Mouse (Mus musculus): ENCODE results near the gene Clcn7. TPM values are rescaled to one million over a fixed set of nuclear protein-coding genes. Genes with fewer than 3 reads are reported as not detected.
A peak's percentile ranks its signal among the peaks of the same experiment; 100 is the strongest.

Gene Clcn7
- polyA plus RNA-seq, 1 experiment from 2014 or later: 27.8 TPM

GRCm38 (mm10) chr17:25130060-25130459 is 3.1 kb upstream of the Clcn7 start:
- no peak overlapping the region for H3K9ac ChIP-seq
- 83% methylated on average over 1 of the region's 1 CpGs for WGBS
- no peaks in the 10 kb centered on the region for H3K27me3 ChIP-seq
- peaks cover 9% of the 10 kb centered on the region for H3K4me1 ChIP-seq
- ATAC-seq (ENCODE audit: insufficient number of reproducible peaks, insufficient read depth, low FRiP score, low TSS enrichment, low read depth): no peak
- no peak overlapping the region for H3K27ac ChIP-seq
- H3K4me3 ChIP-seq: no peak overlapping the region
- H3K4me2 ChIP-seq: no peak overlapping the region
- H3K9me3 ChIP-seq: no peaks in the 10 kb centered on the region
- H3K36me3 ChIP-seq: no peaks in the 10 kb centered on the region

GRCm38 (mm10) chr17:25135622-25136021 is 2.4 kb downstream of the Clcn7 start:
- no peak for ATAC-seq (ENCODE audit: insufficient number of reproducible peaks, insufficient read depth, low FRiP score, low TSS enrichment, low read depth)
- Histone ChIP-seq H3K27ac (no peak overlapping the region), H3K4me2 (no peak overlapping the region), H3K4me3 (no peak overlapping the region), H3K9ac (no peak overlapping the region), H3K9me3 (no peaks in the 10 kb centered on the region), H3K36me3 (peaks cover 15% of the 10 kb centered on the region; the same call in 1 of the 2 replicates), H3K27me3 (no peaks in the 10 kb centered on the region), H3K4me1 (peaks cover 9% of the 10 kb centered on the region)
- WGBS: 89% methylated on average over 6 of the region's 6 CpGs

GRCm38 (mm10) chr17:25138803-25139202 is 5.6 kb downstream of the Clcn7 start:
- Histone ChIP-seq H3K4me1 (peaks cover 8% of the 10 kb centered on the region), H3K4me3 (no peak overlapping the region), H3K27me3 (no peaks in the 10 kb centered on the region), H3K4me2 (no peak overlapping the region), H3K36me3 (peaks cover 18% of the 10 kb centered on the region; the same call in 1 of the 2 replicates), H3K27ac (no peak overlapping the region), H3K9me3 (no peaks in the 10 kb centered on the region), H3K9ac (no peak overlapping the region)
- 97% methylated on average over 1 of the region's 1 CpGs for WGBS
- no peak for ATAC-seq (ENCODE audit: insufficient number of reproducible peaks, insufficient read depth, low FRiP score, low TSS enrichment, low read depth)

GRCm38 (mm10) chr17:25139960-25140359 is 6.8 kb downstream of the Clcn7 start:
- no peak for ATAC-seq (ENCODE audit: insufficient number of reproducible peaks, insufficient read depth, low FRiP score, low TSS enrichment, low read depth)
- Histone ChIP-seq H3K27me3 (no peaks in the 10 kb centered on the region), H3K9ac (no peak overlapping the region), H3K4me1 (no peaks in the 10 kb centered on the region), H3K4me2 (no peak overlapping the region), H3K27ac (no peak overlapping the region), H3K36me3 (peaks cover 27% of the 10 kb centered on the region; the same call in 1 of the 2 replicates), H3K4me3 (no peak overlapping the region), H3K9me3 (no peaks in the 10 kb centered on the region)
- 75% methylated on average over 4 of the region's 4 CpGs for WGBS

GRCm38 (mm10) chr17:25162161-25162560 is 29.0 kb downstream of the Clcn7 start, which contains the start of gene Ccdc154:
TSS of gene Ccdc154 (plus strand) at chr17:25162461.
- peaks cover 46% of the 10 kb centered on the region for H3K36me3 ChIP-seq
- WGBS: 82% methylated on average over 1 of the region's 1 CpGs
- ATAC-seq (ENCODE audit: insufficient number of reproducible peaks, insufficient read depth, low FRiP score, low TSS enrichment, low read depth): no peak
- no peak within 1 kb of the TSS for H3K27ac ChIP-seq
- H3K9ac ChIP-seq: peak within 1 kb of the TSS; percentile 37; the same call in 1 of the 2 replicates
- H3K9me3 ChIP-seq: no peaks in the 10 kb centered on the region
- H3K4me3 ChIP-seq: no peak within 1 kb of the TSS
- no peaks in the 10 kb centered on the region for H3K27me3 ChIP-seq
- no peak within 1 kb of the TSS for H3K4me2 ChIP-seq
- no peaks in the 10 kb centered on the region for H3K4me1 ChIP-seq

- WGBS: 66% methylated on average over 7 of the region's 7 CpGs
- Histone ChIP-seq H3K9me3 (no peaks in the 10 kb centered on the region), H3K27me3 (no peaks in the 10 kb centered on the region), H3K4me2 (no peak overlapping the region), H3K4me3 (no peak overlapping the region), H3K27ac (no peak overlapping the region), H3K4me1 (no peaks in the 10 kb centered on the region), H3K36me3 (peaks cover 36% of the 10 kb centered on the region), H3K9ac (peak overlapping the region; percentile 37; the same call in 1 of the 2 replicates)
- ATAC-seq (ENCODE audit: insufficient number of reproducible peaks, insufficient read depth, low FRiP score, low TSS enrichment, low read depth): no peak
These were observed 30.2 kb downstream of the Clcn7 start for GRCm38 (mm10) chr17:25163387-25163786.

- WGBS: 88% methylated on average over 3 of the region's 3 CpGs
- no peak overlapping the region for H3K27ac ChIP-seq
- ATAC-seq (ENCODE audit: insufficient number of reproducible peaks, insufficient read depth, low FRiP score, low TSS enrichment, low read depth): no peak
- H3K4me1 ChIP-seq: no peaks in the 10 kb centered on the region
- H3K36me3 ChIP-seq: peaks cover 24% of the 10 kb centered on the region
- no peak overlapping the region for H3K9ac ChIP-seq
- H3K9me3 ChIP-seq: no peaks in the 10 kb centered on the region
- H3K27me3 ChIP-seq: no peaks in the 10 kb centered on the region
- no peak overlapping the region for H3K4me3 ChIP-seq
- no peak overlapping the region for H3K4me2 ChIP-seq
These were observed 31.6 kb downstream of the Clcn7 start for GRCm38 (mm10) chr17:25164770-25165169.

- H3K4me1 ChIP-seq: no peaks in the 10 kb centered on the region
- no peaks in the 10 kb centered on the region for H3K9me3 ChIP-seq
- H3K27me3 ChIP-seq: no peaks in the 10 kb centered on the region
- no peak overlapping the region for H3K9ac ChIP-seq
- 59% methylated on average over 6 of the region's 6 CpGs for WGBS
- no peak overlapping the region for H3K4me2 ChIP-seq
- no peak overlapping the region for H3K4me3 ChIP-seq
- no peak overlapping the region for H3K27ac ChIP-seq
- no peak for ATAC-seq (ENCODE audit: insufficient number of reproducible peaks, insufficient read depth, low FRiP score, low TSS enrichment, low read depth)
- peaks cover 11% of the 10 kb centered on the region for H3K36me3 ChIP-seq
These were observed 32.9 kb downstream of the Clcn7 start for GRCm38 (mm10) chr17:25165970-25166671.

- 88% methylated on average over 2 of the region's 2 CpGs for WGBS
- Histone ChIP-seq H3K27ac (no peak overlapping the region), H3K4me3 (no peak overlapping the region), H3K9me3 (no peaks in the 10 kb centered on the region), H3K4me1 (no peaks in the 10 kb centered on the region), H3K36me3 (no peaks in the 10 kb centered on the region), H3K27me3 (no peaks in the 10 kb centered on the region), H3K9ac (no peak overlapping the region), H3K4me2 (no peak overlapping the region)
- ATAC-seq (ENCODE audit: insufficient number of reproducible peaks, insufficient read depth, low FRiP score, low TSS enrichment, low read depth): no peak
These were observed 36.5 kb downstream of the Clcn7 start for GRCm38 (mm10) chr17:25169706-25170105.

- no peak overlapping the region for H3K27ac ChIP-seq
- H3K27me3 ChIP-seq: peaks cover 6% of the 10 kb centered on the region; the same call in 1 of the 2 replicates
- 0 out of 2 replicates have a peak overlapping the region, but pooled peaks have one; percentile 40 for H3K9ac ChIP-seq
- H3K4me1 ChIP-seq: peaks cover 8% of the 10 kb centered on the region; the same call in 1 of the 2 replicates
- 94% methylated on average over 3 of the region's 3 CpGs for WGBS
- H3K9me3 ChIP-seq: no peaks in the 10 kb centered on the region
- H3K4me3 ChIP-seq: no peak overlapping the region
- ATAC-seq (ENCODE audit: insufficient number of reproducible peaks, insufficient read depth, low FRiP score, low TSS enrichment, low read depth): no peak
- no peaks in the 10 kb centered on the region for H3K36me3 ChIP-seq
- no peak overlapping the region for H3K4me2 ChIP-seq
These were observed 39.4 kb downstream of the Clcn7 start for GRCm38 (mm10) chr17:25172558-25172957.

- Histone ChIP-seq H3K4me2 (no peak within 1 kb of the TSS), H3K27me3 (peaks cover 9% of the 10 kb centered on the region; the same call in 1 of the 2 replicates), H3K4me3 (no peak within 1 kb of the TSS), H3K36me3 (no peaks in the 10 kb centered on the region), H3K27ac (no peak within 1 kb of the TSS), H3K4me1 (peaks cover 8% of the 10 kb centered on the region; the same call in 1 of the 2 replicates), H3K9ac (no peak within 1 kb of the TSS; the same call in 1 of the 2 replicates), H3K9me3 (no peaks in the 10 kb centered on the region)
- WGBS: 39% methylated on average over 9 of the region's 9 CpGs
- no peak; the same call in 1 of the 2 replicates for ATAC-seq (ENCODE audit: insufficient number of reproducible peaks, insufficient read depth, low FRiP score, low TSS enrichment, low read depth)
These were observed 42.2 kb downstream of the Clcn7 start, which contains the start of gene Gm38655 for GRCm38 (mm10) chr17:25175411-25175810. TSS of gene Gm38655 (minus strand) at chr17:25175471.

- no peaks in the 10 kb centered on the region for H3K9me3 ChIP-seq
- H3K4me1 ChIP-seq: peaks cover 23% of the 10 kb centered on the region
- peaks cover 10% of the 10 kb centered on the region; the same call in 1 of the 2 replicates for H3K27me3 ChIP-seq
- no peaks in the 10 kb centered on the region for H3K36me3 ChIP-seq
- peak overlapping the region; percentile 96; the same call in 1 of the 2 replicates for H3K4me3 ChIP-seq
- peak overlapping the region; percentile 99 for H3K4me2 ChIP-seq
- 0 out of 2 replicates have a peak overlapping the region, but pooled peaks have one; percentile 91 for H3K9ac ChIP-seq
- no peak for ATAC-seq (ENCODE audit: insufficient number of reproducible peaks, insufficient read depth, low FRiP score, low TSS enrichment, low read depth)
- no peak overlapping the region for H3K27ac ChIP-seq
These were observed 50.0 kb downstream of the Clcn7 start for GRCm38 (mm10) chr17:25183232-25183631.
